Mouse (Mus musculus) left cerebral cortex, adult 8-10 months (tissue): ENCODE results near the gene Nfkbib. TPM values are rescaled to one million over a fixed set of nuclear protein-coding genes. Genes with fewer than 3 reads are reported as not detected.

Experiments
- DNase-seq, 2 experiments: peaks; one replicate each; pipeline ENCODE4 v3.0.0; 2022; ENCODE audit warnings: low spot score in 2 of 2
- total RNA-seq, 4 experiments: library from RNA; stranded (reverse); gene quantifications; 2 replicates each; pipeline ENCODE4 v1.2.4; 2022

Gene Nfkbib
- total RNA-seq = 10 to 100 TPM; 32.2 to 34.7 (median 33.3) TPM

- DNase-seq = no peak
Measured at GRCm38 (mm10) chr7:28767462-28767965, at the start of gene Nfkbib. TSS of gene Nfkbib (minus strand) at chr7:28767512.

- no peak for DNase-seq
Measured at GRCm38 (mm10) chr7:28816920-28817319, 49.6 kb upstream of the Nfkbib start.

- no peak for DNase-seq
Measured at GRCm38 (mm10) chr7:28816201-28816600, 48.9 kb upstream of the Nfkbib start.

GRCm38 (mm10) chr7:28815230-28815629 is 47.9 kb upstream of the Nfkbib start:
- no peak for DNase-seq

GRCm38 (mm10) chr7:28814306-28815034 is 47.2 kb upstream of the Nfkbib start:
- DNase-seq = no peak

GRCm38 (mm10) chr7:28812949-28813348 is 45.6 kb upstream of the Nfkbib start:
- DNase-seq = no peak

- no peak for DNase-seq
Measured at GRCm38 (mm10) chr7:28812436-28812835, 45.1 kb upstream of the Nfkbib start.

GRCm38 (mm10) chr7:28811640-28812275 is 44.4 kb upstream of the Nfkbib start:
- no peak for DNase-seq

- peak; percentile 62 to 87 for DNase-seq
Measured at GRCm38 (mm10) chr7:28811228-28811627, 43.9 kb upstream of the Nfkbib start.

- DNase-seq = peak; percentile 94 to 99
Measured at GRCm38 (mm10) chr7:28810107-28811066, 43.1 kb upstream of the Nfkbib start.

GRCm38 (mm10) chr7:28809401-28810089 is 42.2 kb upstream of the Nfkbib start:
- peak in 1 of 2 experiments; percentile 57 for DNase-seq

- DNase-seq = peak; percentile 92 to 95
Measured at GRCm38 (mm10) chr7:28808957-28809393, 41.7 kb upstream of the Nfkbib start.

- DNase-seq = peak; percentile 44 to 53
Measured at GRCm38 (mm10) chr7:28808221-28808941, 41.1 kb upstream of the Nfkbib start, which contains the start of gene Hnrnpl. TSS of gene Hnrnpl (plus strand) at chr7:28808541.

GRCm38 (mm10) chr7:28807641-28808220 is 40.4 kb upstream of the Nfkbib start:
- DNase-seq = no peak

- DNase-seq = no peak
Measured at GRCm38 (mm10) chr7:28806869-28807268, 39.6 kb upstream of the Nfkbib start.

GRCm38 (mm10) chr7:28803756-28804155 is 36.4 kb upstream of the Nfkbib start:
- no peak for DNase-seq

GRCm38 (mm10) chr7:28802846-28803588 is 35.7 kb upstream of the Nfkbib start:
- no peak for DNase-seq

- no peak for DNase-seq
Measured at GRCm38 (mm10) chr7:28801901-28802670, 34.8 kb upstream of the Nfkbib start.
